21 mouse cellular contexts compared by ENCODE assay signal in genomic region chr16:22414205-22414754, GRCm38 (mm10). TPM values are rescaled to one million over a fixed set of nuclear protein-coding genes. Genes with fewer than 3 reads are reported as not detected.
DNase-seq lines count a peak whose midpoint lies in the region; ATAC-seq and TF ChIP-seq lines count a peak whose summit lies in the region.
"Had no signal": no experiment of that assay in that cellular context is flagged by ENCODE, and none has a peak within 500 bp of the region (broad histone marks: within the 10 kb centered on the region; RNA-seq: fewer than 3 reads in every experiment).

No protein-coding gene starts in this region.

- peaks cover 31% of the 10 kb centered on the region for H3K4me1 ChIP-seq in bone marrow macrophage, adult 2 months (ENCODE audit: control insufficient read depth, insufficient read depth, low read length)
- H3K4me1 ChIP-seq: forebrain, embryonic 13.5 days; intestine, embryonic 15.5 days had no signal

- TF ChIP-seq CTCF in bone marrow macrophage, adult 2 months (IDR thresholded peaks at IDR 0.05; ENCODE audit: low read depth, low read length), result no peak

- TF ChIP-seq POLR2A in bone marrow macrophage, adult 2 months (IDR thresholded peaks at IDR 0.05; ENCODE audit: borderline replicate concordance, low read depth, low read length), result no peak

- ATAC-seq in frontal cortex, adult (ENCODE audit: low TSS enrichment), result peak; percentile 62
- ATAC-seq in inflammation-experienced regulatory T-cells, adult 6 months, result no peak
- ATAC-seq: CD4-positive, CD25-positive, alpha-beta regulatory T cell, adult 4 months; forebrain, embryonic 13.5 days; hindbrain, postnatal 0 days; intestine, embryonic 15.5 days had no signal

- no peak for DNase-seq in frontal cortex, adult 2 months (ENCODE audit: extremely low spot score in 1 of 2, low spot score in 1 of 2)
- DNase-seq in right cerebral cortex, adult 18-20 months, result peak; percentile 42
- no peak for DNase-seq in right cerebral cortex, postnatal 14 days
- DNase-seq in adrenal gland, postnatal 10 days, result no peak
- DNase-seq: adrenal gland, postnatal 14 days; B cell, adult 2 months; cerebellum, adult 2 months; cerebellum, postnatal 10 days; gastrocnemius, postnatal 10 days; heart, adult 18-20 months; heart, postnatal 14 days had no signal

- 0 out of 2 replicates have a peak overlapping the region, but pooled peaks have one; percentile 65 for H3K27ac ChIP-seq in bone marrow macrophage, adult 2 months (ENCODE audit: insufficient read depth, low read depth, low read length)
- H3K27ac ChIP-seq: embryonic facial prominence, embryonic 10.5 days; forebrain, embryonic 13.5 days; heart, embryonic 15.5 days; hindbrain, embryonic 13.5 days; hindbrain, postnatal 0 days; intestine, embryonic 15.5 days had no signal

- H3K4me3 ChIP-seq in bone marrow macrophage, adult 2 months (ENCODE audit: insufficient read depth, low read length), result no peak overlapping the region
- H3K4me3 ChIP-seq: embryonic facial prominence, embryonic 10.5 days; forebrain, embryonic 13.5 days; heart, embryonic 15.5 days; hindbrain, embryonic 13.5 days; intestine, embryonic 15.5 days had no signal

RNA-seq across cellular contexts. Expression of gene Etv5, which starts 25.2 kb away (rescaled TPM):
- polyA plus RNA-seq in frontal cortex, adult 2 months (2012; rRNA removed), result 55.9 and 57.6 TPM in 2 replicates
- polyA plus RNA-seq in bone marrow macrophage, adult 2 months (2012; ENCODE audit: insufficient read depth, insufficient read length, missing spikeins), result 14.8 and 19.3 TPM in 2 replicates
- polyA plus RNA-seq in inflammation-experienced regulatory T-cells, adult 6 months (2017; shearing (Covaris generic)), result 1 to 10 TPM; 2.5 to 5.6 (median 5.2) TPM
- total RNA-seq in adrenal gland, postnatal 10 days (2021), result 10 to 100 TPM; 17.6 to 21.8 TPM
